Mouse (Mus musculus): ENCODE results near the gene Trhde.
A peak's percentile ranks its signal among the peaks of the same experiment; 100 is the strongest.

The Trhde gene

DNA sequence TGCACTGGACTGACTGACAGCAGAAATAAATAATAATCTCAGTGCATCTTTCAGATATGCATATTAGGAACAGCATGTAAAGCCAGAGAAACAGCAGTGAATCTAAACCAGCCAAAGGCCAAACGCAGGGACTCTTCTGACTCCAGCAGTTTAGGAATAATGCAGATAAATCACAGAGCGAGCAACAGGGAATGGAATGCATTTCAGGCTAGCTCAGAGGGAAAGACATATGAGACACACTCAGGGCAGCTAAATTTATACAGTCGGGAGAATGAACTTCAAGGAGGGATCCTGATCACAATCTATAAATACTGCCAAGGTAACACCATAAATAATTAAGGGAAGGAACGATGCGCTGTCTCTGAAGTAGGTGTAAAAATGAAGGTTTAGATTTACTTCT lies 66.4 kb downstream of the Trhde start:
- DNase-seq: no peak

DNA sequence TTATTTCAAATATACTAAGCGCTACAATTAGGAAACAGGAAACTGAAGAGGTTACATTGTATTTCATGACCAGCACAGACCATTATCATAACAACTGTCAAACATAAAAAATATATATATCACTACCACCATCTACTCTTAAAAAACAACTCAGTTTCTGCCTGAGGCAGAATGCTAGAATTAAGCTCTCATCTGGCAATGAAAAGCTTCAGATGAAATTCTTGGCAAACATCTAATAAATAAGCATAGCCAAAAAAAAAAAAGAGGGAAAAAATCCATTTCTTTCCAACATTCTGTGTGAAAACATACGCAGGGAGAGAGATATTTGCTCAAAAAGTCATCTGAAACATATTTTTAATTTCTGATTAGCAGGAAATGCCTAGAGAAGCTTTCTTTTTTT lies 67.0 kb downstream of the Trhde start:
- DNase-seq: no peak

GRCm38 (mm10) chr10:114725591-114725990 lies 76.5 kb downstream of the Trhde start:
- DNase-seq: no peak

GRCm38 (mm10) chr10:114701791-114702190 lies 100.3 kb downstream of the Trhde start:
- DNase-seq: no peak

DNA sequence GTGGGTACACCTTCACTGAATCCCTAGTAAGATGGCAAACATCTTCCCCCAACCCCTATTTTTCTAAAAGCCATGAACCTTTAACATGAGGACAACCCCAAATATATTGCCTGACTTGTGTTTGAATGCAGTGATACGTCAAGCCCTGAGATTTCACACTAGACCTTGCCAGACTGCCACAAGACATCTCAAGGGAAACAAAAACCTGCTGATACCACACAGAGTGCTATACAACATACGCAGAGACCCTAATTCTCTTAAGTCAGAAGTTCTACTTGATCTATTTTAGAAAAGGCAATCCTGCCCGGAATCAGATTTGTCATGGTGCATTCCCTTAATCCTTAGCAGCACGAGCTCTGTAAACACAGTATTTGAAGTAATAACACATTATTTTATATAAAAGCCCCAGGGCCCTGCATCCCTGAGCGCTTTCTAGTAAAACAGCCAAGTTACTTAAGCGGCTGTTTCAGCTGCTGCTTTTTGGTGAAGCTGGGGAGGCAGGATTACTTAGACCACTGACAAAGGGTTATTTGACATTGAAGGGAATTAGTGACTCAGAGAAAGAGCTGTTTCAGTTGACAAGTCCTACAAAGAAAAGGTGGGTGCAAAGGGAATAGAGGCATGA lies 130.2 kb downstream of the Trhde start:
- DNase-seq: no peak

DNA sequence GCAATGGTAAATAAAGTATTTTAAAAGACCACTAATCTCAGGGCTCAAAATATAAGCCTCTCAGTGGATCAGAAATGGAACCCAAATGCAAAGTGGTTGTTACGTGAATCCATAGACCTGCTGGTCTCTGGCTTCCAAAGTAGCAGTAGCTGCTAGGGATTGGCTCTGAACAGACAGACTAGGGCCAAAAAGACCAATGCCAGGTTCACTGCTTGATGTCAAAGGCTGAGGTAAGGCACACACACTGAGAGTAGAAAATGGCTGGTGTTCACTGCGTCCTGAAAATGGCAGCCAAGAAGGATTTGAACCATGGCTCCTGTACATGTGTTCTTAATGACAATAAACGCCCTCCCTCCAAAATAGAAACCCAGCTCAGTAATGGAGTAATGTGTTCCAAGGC lies 209.1 kb downstream of the Trhde start:
- DNase-seq: no peak

- DNase-seq: peak; percentile 13
These were observed 223.2 kb downstream of the Trhde start for GRCm38 (mm10) chr10:114578926-114579325.

- no peak for DNase-seq
These were observed 234.2 kb downstream of the Trhde start for GRCm38 (mm10) chr10:114567891-114568290.

- no peak for DNase-seq
These were observed 292.9 kb downstream of the Trhde start for GRCm38 (mm10) chr10:114509186-114509585.

GRCm38 (mm10) chr10:114488806-114489205 lies 313.3 kb downstream of the Trhde start:
- no peak for DNase-seq

DNA sequence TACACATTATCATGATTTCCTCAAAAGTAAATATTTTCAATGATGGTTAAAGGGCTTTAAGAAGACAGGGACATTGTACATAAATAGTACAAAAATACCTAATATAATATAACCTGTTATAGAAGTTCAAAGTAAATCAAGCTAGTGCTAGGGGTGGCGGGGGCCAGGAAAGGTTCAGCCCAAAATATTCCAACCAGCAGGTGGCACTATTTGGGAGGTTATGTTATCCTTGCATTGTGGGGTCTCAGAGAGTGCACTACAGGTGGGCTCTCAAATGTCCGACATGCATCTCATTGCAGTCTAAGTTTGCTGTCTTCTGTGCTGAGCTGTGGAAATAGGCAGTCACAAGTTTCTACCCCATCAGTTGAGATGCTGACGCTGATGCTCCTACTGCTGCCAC lies 346.5 kb downstream of the Trhde start:
- DNase-seq: no peak

DNA sequence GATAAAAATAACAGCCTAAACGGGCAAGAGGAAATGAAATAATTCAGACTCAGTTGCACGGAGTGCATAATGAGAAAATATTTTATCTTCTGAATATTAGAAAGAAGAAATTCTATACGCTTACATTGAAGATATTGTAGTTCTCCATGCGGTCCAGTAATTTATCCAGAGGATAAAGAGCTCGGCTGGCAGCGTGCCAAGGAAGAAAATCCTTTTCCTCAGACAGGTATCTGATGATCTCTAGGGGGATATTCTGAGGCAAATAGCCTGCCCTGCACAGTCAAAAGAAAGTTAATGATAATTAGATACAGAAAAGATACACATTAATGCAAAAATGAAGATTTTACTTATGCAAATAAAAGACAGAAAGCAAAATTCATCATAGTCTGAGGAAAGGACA lies 354.0 kb downstream of the Trhde start:
- no peak for DNase-seq

DNA sequence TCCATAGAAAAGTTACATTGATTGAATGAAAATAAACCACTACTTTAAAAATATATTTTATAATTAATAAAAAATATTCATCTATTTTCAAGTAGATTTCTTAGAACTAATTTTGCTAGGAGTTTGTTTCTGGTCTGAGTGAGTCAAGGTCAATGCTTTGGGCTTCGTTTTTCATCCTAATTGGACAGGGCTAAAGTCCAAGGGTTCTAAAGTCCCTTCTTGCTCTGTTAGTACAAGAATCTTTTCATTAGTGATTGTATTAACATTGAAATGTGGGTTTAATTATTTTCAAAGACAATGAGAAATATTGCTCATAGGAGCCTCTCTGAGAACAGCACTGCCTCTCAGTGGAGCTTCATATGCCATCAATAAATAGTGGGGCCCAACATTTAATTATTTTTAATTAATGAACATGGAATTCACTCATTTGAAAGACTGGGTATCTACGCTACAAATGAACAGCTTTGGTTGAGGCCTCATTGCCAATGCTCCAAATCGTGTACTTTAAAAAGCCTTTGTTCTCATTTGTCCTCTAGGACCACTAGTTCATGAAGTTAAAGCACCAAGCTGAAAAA lies 383.1 kb downstream of the Trhde start:
- DNase-seq: no peak

DNA sequence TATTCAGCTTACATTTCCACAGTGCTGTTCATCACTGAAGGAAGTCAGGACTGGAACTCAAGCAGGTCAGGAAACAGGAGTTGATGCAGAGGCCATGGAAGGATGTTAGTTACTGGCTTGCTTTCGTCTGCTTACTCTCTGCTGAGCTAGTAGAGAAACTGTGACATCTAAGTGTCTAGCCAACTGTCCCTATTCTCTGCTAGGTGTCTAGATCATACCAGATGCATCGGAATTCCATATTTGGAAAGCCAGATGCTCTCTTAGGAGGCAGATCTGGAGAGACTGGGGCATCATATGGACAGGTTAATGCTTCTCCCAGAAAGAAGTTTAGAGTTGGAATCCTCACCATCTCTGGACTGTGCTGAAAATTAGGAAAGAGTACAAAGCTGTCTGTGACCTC lies 386.4 kb downstream of the Trhde start:
- DNase-seq: no peak

DNA sequence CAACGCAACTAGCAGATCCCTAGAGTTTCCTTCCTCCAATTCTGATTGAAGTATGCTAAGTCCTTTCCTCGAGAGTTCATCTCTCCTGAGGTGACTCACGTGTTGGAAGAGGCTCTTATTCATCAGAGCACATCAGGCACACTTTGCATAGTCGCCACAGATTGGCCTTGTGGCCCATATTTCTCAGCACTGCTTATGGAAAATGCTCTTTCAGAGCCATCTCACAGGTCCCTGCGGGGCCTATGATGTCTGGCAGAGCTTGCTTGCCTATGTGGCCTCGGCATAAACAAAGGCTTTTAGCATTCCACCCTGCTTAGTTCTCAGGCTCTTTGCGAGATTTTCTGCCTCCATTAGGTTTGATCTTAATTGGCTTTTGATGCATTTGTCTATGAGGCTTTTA lies 396.8 kb downstream of the Trhde start:
- DNase-seq: no peak

- DNase-seq: peak; percentile 5
These were observed 398.3 kb downstream of the Trhde start for GRCm38 (mm10) chr10:114403795-114404194.

- no peak for DNase-seq
These were observed 431.3 kb downstream of the Trhde start for GRCm38 (mm10) chr10:114370804-114371203.

DNA sequence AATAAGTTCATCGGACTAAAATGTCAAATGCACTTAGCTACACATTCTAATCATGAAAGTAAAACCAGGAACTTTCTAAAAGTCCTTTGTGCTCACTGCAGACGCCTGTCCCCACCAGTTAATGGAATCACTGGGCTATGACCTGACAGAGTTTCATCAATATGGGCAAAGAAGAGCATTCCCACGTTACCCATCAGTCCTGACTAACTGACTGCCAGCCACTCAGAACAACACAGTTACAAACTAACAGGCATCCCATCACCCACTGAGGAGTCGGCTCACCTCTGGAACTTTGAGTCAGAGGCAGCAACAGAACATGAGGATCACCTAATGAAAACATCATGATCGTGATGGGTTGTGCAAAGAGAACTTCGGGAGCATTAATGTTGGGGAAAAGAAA lies 438.7 kb downstream of the Trhde start:
- no peak for DNase-seq

GRCm38 (mm10) chr10:114362631-114363030 lies 439.5 kb downstream of the Trhde start:
- no peak for DNase-seq

Data from layer of hippocampus, adult 9-11 months (tissue).